Mouse (Mus musculus) cortical plate, adult 2 months (tissue): ENCODE measurements around the gene Chd9.

ENCODE experiments used
- CTCF ChIP-seq: fragments of 200-500 bp; IDR thresholded peaks from 2 replicates; pipeline ENCODE4 v1.5.1; 2011; ENCODE audit warnings: mild to moderate bottlenecking, control low read depth, low read length; ENCODE audit not compliant: insufficient read depth; ENCODE audit errors: extremely low read depth
- POLR2A ChIP-seq: fragments of 200-500 bp; IDR thresholded peaks from 2 replicates; pipeline ENCODE4 v1.6.1; 2011; ENCODE audit warnings: mild to moderate bottlenecking, low read length, control low read depth; ENCODE audit not compliant: insufficient read depth; ENCODE audit errors: extremely low read depth

GRCm38 (mm10) chr8:91094135-91094534, 266.0 kb downstream of the Chd9 start:
- TF ChIP-seq POLR2A (no peak), CTCF (no peak)
